Mouse (Mus musculus) ovary, postnatal 36 days (tissue): ENCODE results near the gene Tmem246.

Experiments
- DNase-seq: peaks from one replicate; pipeline ENCODE4 v3.0.0; 2022; ENCODE audit warnings: low spot score, mixed read lengths

Gene Tmem246

GRCm38 (mm10) chr4:49572194-49572593 is 25.5 kb downstream of the Tmem246 start:
- DNase-seq, result no peak

DNA sequence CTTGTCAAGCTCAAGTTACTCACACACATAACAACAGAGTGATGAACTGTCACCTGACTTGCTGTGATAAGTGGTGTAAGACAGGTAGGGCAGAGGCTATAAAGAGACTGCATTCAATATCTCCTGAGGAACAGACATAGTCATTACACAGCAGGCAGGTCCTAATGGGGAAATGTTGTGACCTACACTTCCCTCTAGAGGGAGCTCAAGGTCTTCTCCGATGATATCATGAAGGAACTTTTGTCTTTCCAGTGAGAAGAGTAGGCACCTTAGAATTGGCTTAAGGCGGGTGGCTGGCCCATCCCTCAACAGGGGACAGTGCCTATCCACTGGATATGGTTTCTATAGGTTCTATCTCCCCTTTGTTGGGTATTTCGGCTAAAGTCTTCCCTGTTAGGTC is 30.1 kb downstream of the Tmem246 start:
- DNase-seq, result no peak

DNA sequence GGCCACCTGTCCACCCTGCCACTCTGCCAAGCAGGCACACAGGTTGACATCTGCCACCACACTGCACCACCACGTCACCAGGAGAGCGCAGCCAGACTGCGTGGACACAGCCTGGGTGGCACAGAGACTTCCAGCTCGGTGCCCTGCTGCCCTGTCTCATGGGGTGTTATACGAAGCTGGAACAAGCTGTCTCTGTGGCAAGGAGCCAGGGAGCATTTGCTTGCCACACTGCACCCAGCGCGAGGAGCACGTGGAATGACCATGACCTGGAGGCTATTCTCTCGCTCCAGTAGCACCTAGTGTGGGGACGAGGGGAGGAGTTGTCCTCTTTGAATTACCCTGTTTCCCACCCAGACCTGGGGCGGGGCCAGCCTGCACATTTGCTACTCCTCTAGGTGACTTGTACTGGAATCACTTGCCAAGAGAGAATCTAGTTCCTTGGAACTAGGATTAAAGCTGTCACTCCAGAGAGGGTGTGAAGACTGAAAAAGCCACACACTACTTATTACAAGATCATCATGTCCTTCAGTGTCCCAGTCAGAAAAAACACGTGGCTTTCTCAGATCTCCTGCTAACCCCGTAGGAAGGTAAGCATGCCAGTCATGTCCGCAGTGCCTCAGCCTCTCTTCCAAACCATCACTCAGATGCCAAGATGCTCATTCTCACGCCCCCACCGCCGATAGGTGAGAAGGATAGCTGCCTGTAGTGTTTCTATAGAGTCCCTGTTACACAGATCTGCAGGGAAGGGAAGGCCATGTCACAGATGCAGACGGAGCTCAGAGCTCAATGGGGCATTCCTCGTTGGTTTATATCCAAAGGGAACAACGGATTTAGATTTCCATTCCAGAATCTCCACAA is 37.5 kb downstream of the Tmem246 start:
- peak; percentile 14 for DNase-seq

- DNase-seq, result no peak
Measured at GRCm38 (mm10) chr4:49558181-49558580, 39.5 kb downstream of the Tmem246 start.

GRCm38 (mm10) chr4:49557375-49557774 is 40.3 kb downstream of the Tmem246 start:
- no peak for DNase-seq

DNA sequence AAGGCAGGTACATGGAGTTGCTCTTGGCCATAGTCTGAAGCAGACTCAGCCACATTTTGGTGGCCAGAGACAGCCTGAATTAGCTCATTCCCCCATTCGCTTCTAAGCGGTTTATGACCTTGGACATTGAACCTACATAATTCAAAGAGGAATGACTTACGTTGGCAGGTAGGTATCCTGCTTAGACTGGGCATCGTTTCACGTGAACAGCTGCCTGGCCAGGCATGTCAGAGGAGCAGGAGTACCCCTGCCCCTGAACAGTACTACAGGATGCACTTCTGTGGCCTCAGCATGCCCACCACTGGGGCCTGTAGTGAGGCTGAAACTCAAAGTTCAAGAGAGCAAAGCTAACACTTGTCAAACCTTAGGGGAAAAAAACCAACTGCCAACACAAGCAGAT is 44.3 kb downstream of the Tmem246 start:
- DNase-seq, result no peak

DNA sequence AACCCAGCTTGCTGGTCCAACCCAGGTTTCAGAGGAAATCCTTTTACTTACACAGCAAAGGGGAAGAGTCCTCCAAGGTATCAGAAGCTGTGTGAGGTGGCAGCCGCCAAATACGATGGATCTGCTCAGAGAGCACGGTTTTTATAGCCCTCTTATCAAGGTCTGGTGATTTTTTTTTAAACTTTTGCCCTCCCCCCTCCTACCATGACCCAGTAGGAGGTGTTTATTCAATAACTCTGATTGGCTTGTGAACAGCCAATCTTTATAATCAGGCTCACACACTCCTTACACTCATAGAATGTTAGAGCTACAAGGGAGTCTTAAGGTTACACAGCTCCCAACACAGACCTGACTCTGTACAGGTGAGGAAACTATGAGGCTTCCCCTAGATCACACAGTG is 48.3 kb downstream of the Tmem246 start, which contains the start of gene Aldob:
TSS of gene Aldob (minus strand) at position 164 of the 400 bp plus-strand sequence.
- no peak for DNase-seq

- no peak for DNase-seq
Measured at GRCm38 (mm10) chr4:49547544-49548219, 50.0 kb downstream of the Tmem246 start.

DNA sequence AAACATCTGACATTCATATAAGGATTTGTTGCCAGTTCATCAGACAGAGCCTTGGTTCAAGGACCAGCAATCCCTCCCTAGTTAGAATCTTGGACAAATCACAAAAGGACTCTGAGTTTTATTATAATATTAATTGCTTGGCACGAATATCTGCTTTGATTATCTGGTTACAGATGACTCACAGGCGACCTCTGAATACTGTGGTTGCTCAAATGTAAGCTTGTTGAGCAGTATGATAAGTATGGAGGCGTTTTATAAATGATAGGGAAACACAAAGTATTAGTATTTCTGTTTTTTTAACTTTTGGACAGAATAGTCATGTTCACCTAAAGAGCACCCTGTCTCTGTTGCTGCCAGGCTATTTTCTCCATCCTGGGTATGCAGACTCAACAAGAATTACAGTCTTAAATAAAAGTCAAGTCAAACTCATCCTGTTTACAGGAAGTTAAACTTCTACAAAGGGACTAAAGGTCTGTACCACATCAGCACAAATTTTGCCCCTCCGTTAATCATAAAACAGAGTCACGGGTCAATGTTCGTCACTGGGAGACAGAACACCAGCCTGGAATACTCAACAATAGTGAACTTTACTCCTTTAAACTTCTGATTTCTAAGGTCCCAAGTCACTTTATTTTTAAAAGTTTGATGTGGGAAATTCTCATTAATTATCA is 50.7 kb downstream of the Tmem246 start:
- no peak for DNase-seq

- DNase-seq, result no peak
Measured at GRCm38 (mm10) chr4:49546026-49546425, 51.6 kb downstream of the Tmem246 start.

DNA sequence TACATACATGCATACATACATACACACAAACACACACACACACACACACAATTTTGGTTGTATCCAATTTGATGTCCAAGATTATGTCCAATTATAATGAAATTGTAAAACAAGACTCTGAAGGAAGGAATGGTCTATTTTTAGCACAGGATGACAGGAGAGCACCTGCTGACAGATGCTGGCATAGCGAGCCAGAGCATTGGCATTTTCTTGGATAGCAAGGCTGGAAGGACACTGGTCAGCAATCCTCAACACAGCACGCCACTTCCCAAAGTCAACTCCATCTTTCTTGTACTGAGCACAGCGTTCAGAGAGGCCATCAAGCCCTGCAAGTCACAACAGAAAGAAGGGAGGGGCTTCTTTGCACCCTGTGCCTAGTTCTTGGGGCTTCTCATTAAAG is 56.7 kb downstream of the Tmem246 start:
- no peak for DNase-seq

GRCm38 (mm10) chr4:49539665-49540064 is 58.0 kb downstream of the Tmem246 start:
- DNase-seq, result no peak

- no peak for DNase-seq
Measured at GRCm38 (mm10) chr4:49536671-49537070, 61.0 kb downstream of the Tmem246 start.

GRCm38 (mm10) chr4:49535675-49536294 is 61.9 kb downstream of the Tmem246 start:
- DNase-seq, result no peak

DNA sequence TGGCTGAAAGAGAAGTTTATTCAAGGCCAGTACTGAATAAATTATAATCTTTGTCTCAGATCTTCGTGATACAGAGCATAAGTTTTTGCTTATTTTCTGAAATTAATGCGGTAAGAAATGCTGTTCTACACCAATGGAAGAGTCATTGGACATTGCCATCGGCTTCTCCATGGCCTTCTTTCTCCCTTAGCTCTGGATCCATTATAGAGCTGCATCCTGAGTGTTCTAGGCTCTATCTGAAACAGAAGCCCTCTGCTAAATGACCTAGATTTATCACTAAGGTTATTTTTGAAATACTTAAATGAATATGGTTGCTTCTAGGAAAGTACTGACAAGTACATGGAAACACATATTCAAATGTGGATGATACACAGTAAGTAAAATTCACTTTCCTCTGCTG is 62.6 kb downstream of the Tmem246 start:
- no peak for DNase-seq
